Mouse (Mus musculus) E14TG2a.4 (cell line): ENCODE data around the gene Cyp4a10.
A peak's percentile ranks its signal among the peaks of the same experiment; 100 is the strongest.
"Not testable (repeated sequence)": the region's sequence is repeated elsewhere in the genome, so short reads cannot be mapped to it uniquely, and the experiment has no call there.

Experiments used
- H3K27me3 ChIP-seq: 2 replicates; pipeline ENCODE4 v1.6.1; 2014; ENCODE audit warnings: low read length, control low read depth; ENCODE audit not compliant: insufficient read depth
- H3K36me3 ChIP-seq: 2 replicates; pipeline ENCODE4 v1.6.1; 2014; ENCODE audit warnings: low read length, control low read depth; ENCODE audit not compliant: insufficient read depth
- H3K4me1 ChIP-seq: replicated peaks from 2 replicates; pipeline ENCODE4 v1.6.1; 2014; ENCODE audit warnings: low read depth, low read length, control low read depth
- H3K4me3 ChIP-seq: replicated peaks from 2 replicates; pipeline ENCODE4 v1.5.1; 2014; ENCODE audit warnings: mild to moderate bottlenecking, low read length
- H3K9me3 ChIP-seq: 2 replicates; pipeline ENCODE4 v1.6.1; 2014; ENCODE audit warnings: low read length, control low read depth
- CTCF ChIP-seq: conservative IDR thresholded peaks from 2 replicates; pipeline ENCODE4 v1.5.1; 2014; ENCODE audit warnings: low read length
- NANOG ChIP-seq: IDR thresholded peaks from 2 replicates; pipeline ENCODE4 v1.6.1; 2014; ENCODE audit warnings: borderline replicate concordance, low read length, mixed read lengths
- POU5F1 ChIP-seq: IDR thresholded peaks from 2 replicates; pipeline ENCODE4 v1.6.1; 2014; ENCODE audit warnings: low read length, borderline replicate concordance

The Cyp4a10 gene

GRCm38 (mm10) chr4:115546141-115546828 is 28.2 kb downstream of the Cyp4a10 start:
- TF ChIP-seq NANOG (no peak), CTCF (no peak), POU5F1 (no peak)
- no peaks in the 10 kb centered on the region for H3K4me1 ChIP-seq
- H3K27me3 ChIP-seq, result no peaks in the 10 kb centered on the region
- no peaks in the 10 kb centered on the region for H3K36me3 ChIP-seq
- peaks cover 7% of the 10 kb centered on the region for H3K9me3 ChIP-seq
- no peak overlapping the region for H3K4me3 ChIP-seq

DNA sequence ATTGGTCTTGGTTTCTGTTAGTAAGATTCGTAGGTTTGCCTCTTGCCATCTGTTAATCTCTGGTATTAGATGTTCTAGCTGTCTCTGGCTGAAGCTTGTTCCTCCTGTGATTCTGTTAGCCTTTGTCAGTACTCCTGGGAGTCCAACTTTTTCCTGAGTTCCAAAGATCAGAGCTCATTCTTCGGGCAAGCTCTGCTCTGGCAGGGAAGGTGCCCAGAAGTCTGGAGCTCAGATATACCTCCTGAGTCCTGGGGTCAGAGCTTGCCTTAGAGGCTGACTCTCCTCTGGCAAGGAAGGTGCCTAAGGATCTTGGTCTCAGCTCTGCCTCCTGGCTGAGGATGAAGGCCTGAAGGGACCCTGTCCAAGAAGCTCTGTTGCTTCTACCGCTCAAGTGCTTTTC is 34.7 kb downstream of the Cyp4a10 start:
- peaks cover 15% of the 10 kb centered on the region for H3K4me1 ChIP-seq

DNA sequence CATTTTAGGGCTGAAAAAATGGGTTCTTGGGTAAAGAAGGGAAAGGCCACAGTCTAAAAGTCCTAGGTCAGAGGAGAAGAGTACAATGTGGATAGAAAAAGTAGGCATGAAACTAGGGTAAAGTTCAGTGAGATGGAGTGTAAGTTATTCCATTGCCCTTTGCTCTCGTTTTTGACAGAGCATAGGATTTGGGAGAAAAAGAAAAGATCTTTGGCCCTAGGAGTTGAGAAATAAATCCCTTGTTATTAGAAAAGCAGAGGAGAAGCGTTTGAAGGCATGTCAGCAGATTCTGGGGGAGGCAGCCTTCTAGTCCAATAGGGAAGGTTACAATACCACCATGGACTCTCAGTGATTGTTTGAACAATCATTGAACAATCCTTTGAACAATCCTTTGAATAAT is 37.4 kb downstream of the Cyp4a10 start:
- no peak for TF ChIP-seq NANOG
- TF ChIP-seq CTCF, result no peak
- TF ChIP-seq POU5F1, result no peak
- Histone ChIP-seq H3K27me3 (no peaks in the 10 kb centered on the region), H3K4me1 (peaks cover 35% of the 10 kb centered on the region), H3K4me3 (no peak overlapping the region), H3K36me3 (0 out of 2 replicates have a peak, but pooled peaks cover 4% of the 10 kb centered on the region), H3K9me3 (peaks cover 22% of the 10 kb centered on the region)

More for the DNA sequence above, 34.7 kb downstream of the Cyp4a10 start:
- 0 out of 2 replicates have a peak, but pooled peaks cover 4% of the 10 kb centered on the region for H3K36me3 ChIP-seq
- TF ChIP-seq CTCF, result no peak
- no peak for TF ChIP-seq POU5F1
- no peak for TF ChIP-seq NANOG
- peaks cover 22% of the 10 kb centered on the region for H3K9me3 ChIP-seq
- no peaks in the 10 kb centered on the region for H3K27me3 ChIP-seq
- no peak overlapping the region for H3K4me3 ChIP-seq

DNA sequence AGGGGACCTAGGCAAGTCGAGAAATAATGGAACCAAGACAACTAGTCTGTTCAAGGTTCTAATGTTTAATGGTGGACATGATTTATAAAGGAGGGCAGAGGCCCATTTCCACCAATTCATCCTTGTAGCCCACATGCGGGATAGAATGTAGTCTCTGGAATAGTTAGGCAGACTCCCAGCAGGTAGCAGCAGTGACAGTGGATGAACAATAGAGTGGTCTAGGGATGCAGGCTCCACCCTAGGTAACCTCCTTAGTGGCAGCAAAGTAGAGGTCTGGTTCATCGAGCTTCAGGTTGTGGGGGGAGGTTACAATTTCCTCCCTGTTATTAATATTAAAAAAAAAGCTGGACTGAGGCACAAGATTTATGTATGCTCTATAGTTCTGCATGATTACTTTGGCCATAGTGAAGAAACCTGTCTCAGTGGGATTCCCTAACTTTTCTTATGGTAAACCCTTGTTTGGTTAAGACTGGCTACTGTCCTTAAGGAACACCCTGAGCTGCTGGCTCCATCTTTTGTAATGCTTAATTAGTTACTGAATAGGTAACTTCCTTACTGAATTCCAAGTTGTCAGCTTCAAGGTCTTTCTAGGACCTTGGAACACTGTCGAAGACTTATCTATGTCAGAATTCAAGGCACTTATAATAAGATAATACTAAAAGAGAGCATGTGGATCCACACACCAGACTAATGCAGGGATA is 39.9 kb downstream of the Cyp4a10 start:
- 0 out of 2 replicates have a peak, but pooled peaks cover 1% of the 10 kb centered on the region for H3K36me3 ChIP-seq
- peak; percentile 82; the same call in 1 of the 2 replicates for TF ChIP-seq NANOG
- TF ChIP-seq POU5F1, result no peak
- H3K4me1 ChIP-seq, result peaks cover 51% of the 10 kb centered on the region
- no peaks in the 10 kb centered on the region for H3K27me3 ChIP-seq
- H3K9me3 ChIP-seq, result peaks cover 4% of the 10 kb centered on the region
- no peak overlapping the region for H3K4me3 ChIP-seq

DNA sequence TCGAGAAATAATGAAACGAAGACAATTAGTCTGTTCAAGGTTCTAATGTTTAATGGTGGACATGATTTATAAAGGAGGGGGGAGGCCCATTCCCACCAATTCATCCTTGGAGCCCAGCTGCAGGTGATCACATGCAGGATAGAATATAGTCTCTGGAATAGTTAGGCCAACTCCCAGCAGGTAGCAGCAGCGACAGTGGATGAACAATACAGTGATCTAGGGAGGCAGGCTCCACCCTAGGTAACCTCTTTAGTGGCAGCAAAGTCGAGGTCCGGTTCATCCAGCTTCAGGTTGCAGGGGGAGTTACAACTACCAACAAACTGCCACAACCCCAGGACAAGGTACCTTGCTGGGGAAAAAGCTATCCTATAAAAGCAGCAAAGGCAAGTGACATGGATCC is 43.2 kb downstream of the Cyp4a10 start:
- not testable (repeated sequence) for H3K9me3 ChIP-seq, H3K36me3 ChIP-seq, H3K27me3 ChIP-seq
- H3K4me1 ChIP-seq, result peaks cover 56% of the 10 kb centered on the region
- peak overlapping the region; percentile 53 for H3K4me3 ChIP-seq

DNA sequence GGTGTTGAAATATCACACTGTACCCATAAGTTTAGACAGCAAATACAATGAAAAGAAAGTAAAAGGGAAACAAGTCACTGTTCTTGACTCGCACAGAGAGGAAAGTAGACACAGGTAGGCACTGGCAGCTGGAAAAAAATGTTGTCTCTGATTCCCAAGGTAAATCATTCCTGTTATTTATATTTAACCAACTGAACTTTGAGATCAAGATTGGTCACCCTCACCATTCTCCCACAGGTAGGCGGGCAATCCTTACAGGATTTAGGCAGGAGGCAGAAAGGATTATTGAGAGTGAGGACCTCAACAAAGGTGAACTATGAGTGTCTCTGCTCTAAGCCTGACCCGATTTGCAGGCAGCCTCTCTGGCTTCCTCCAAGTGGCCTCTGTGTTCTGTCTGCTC is 45.3 kb downstream of the Cyp4a10 start, which contains the start of gene Cyp4a31:
Gene Cyp4a31, plus strand, starts transcription at position 249 of the 400 bp plus-strand sequence.
- Histone ChIP-seq H3K9me3 (no peaks in the 10 kb centered on the region), H3K4me3 (no peak within 1 kb of the TSS), H3K36me3 (no peaks in the 10 kb centered on the region), H3K4me1 (peaks cover 39% of the 10 kb centered on the region), H3K27me3 (no peaks in the 10 kb centered on the region)
- TF ChIP-seq POU5F1 (no peak), CTCF (no peak), NANOG (no peak)

GRCm38 (mm10) chr4:115564469-115565225 is 46.6 kb downstream of the Cyp4a10 start:
- H3K9me3 ChIP-seq, H3K36me3 ChIP-seq, H3K4me3 ChIP-seq, H3K27me3 ChIP-seq: not testable (repeated sequence)
- H3K4me1 ChIP-seq, result peaks cover 28% of the 10 kb centered on the region

GRCm38 (mm10) chr4:115575255-115575654 is 57.2 kb downstream of the Cyp4a10 start:
- Histone ChIP-seq H3K27me3 (no peaks in the 10 kb centered on the region), H3K36me3 (no peaks in the 10 kb centered on the region), H3K9me3 (peaks cover 8% of the 10 kb centered on the region; the same call in 1 of the 2 replicates), H3K4me3 (no peak overlapping the region), H3K4me1 (no peaks in the 10 kb centered on the region)
- no peak for TF ChIP-seq NANOG
- no peak for TF ChIP-seq CTCF
- no peak for TF ChIP-seq POU5F1

DNA sequence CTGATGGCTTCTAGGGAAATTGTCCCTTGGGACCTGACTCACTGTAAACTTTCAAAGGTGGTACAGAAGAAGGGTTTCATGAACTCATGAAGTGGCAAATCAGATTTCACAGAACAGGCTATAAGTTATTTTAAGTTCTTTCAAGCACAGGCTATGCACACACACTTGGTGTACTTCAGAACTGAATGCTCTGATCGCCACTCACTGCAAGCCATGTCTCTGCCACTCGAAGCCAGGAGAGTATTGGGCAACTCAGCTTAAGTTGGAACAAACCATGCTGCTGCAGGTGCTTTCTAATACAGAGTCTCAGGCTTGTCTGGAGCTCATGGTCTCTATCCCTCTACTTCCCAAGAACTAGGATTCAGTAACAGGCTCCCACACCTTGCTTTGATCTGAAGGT is 57.7 kb downstream of the Cyp4a10 start:
- no peaks in the 10 kb centered on the region for H3K4me1 ChIP-seq
- no peak for TF ChIP-seq POU5F1
- no peak for TF ChIP-seq CTCF
- TF ChIP-seq NANOG, result no peak
- H3K27me3 ChIP-seq, result no peaks in the 10 kb centered on the region
- peaks cover 10% of the 10 kb centered on the region for H3K9me3 ChIP-seq
- H3K4me3 ChIP-seq, result no peak overlapping the region
- no peaks in the 10 kb centered on the region for H3K36me3 ChIP-seq
